9 mouse cellular contexts compared by ENCODE assay signal in the genomic region with DNA sequence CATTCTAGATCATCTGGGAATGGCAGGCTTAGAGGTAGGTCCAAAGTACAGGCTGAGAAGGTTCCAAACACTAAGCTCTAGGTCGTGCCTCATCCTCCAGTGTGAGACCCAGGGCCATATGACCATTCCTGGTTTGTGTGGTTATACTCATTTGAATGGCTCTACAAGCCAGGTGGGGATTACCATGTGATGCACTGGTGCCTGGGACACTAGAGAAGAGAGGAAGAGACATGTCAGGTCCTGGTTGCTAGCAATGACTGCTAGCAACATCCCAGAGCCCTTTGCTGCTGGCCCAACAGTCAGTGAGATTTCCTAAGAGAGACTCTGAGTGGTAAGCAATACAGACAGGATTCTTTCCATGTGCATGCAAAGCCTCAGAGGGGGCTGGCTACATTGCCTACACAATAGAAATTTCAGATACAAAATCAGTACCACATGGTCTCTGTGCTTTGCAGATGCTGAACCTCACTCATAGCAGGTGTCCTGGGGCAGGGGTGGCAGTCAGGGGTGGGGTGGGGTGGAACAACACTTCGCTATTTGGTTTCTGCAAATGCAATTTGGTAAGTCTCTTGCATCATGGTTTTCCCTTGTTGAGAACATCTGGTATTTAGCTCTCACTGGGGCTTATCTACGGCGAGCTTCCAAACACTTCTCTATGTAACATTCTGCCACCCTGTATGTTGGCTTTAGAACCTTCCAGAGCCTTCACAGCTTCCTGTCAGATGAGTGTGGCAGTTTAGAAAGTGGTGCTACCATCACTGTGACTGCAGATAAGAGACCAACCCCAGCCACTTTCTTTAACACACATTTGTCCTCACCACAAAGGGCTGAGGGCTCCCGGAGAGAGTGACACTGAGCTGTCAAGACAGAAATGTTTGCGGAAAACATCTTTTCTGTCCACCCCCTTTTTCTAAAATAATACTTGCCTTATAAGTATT.
DNase-seq lines count a peak whose midpoint lies in the region; ATAC-seq and TF ChIP-seq lines count a peak whose summit lies in the region.
"Had no signal": no experiment of that assay in that cellular context is flagged by ENCODE, and none has a peak within 500 bp of the region (broad histone marks: within the 10 kb centered on the region; RNA-seq: fewer than 3 reads in every experiment).

No protein-coding gene starts in this region.

- peak; percentile 84 for TF ChIP-seq EP300 in liver, postnatal 0 days (IDR thresholded peaks at IDR 0.05; ENCODE audit: low read depth)

- no peaks in the 10 kb centered on the region for H3K27me3 ChIP-seq in lung, embryonic 14.5 days (ENCODE audit: insufficient read depth, low read length)
- no peaks in the 10 kb centered on the region; the same call in 1 of the 2 replicates for H3K27me3 ChIP-seq in embryonic facial prominence, embryonic 13.5 days
- no peaks in the 10 kb centered on the region for H3K27me3 ChIP-seq in liver, postnatal 0 days (ENCODE audit: insufficient read depth, low read length)
- H3K27me3 ChIP-seq: hindbrain, embryonic 15.5 days; Patski had no signal

- H3K9ac ChIP-seq in lung, embryonic 14.5 days, result no peak overlapping the region
- H3K9ac ChIP-seq in embryonic facial prominence, embryonic 13.5 days, result no peak overlapping the region
- H3K9ac ChIP-seq in liver, postnatal 0 days (replicated peaks), result no peak overlapping the region
- H3K9ac ChIP-seq: hindbrain, embryonic 15.5 days had no signal

- no peak for TF ChIP-seq CTCF in lung, embryonic 14.5 days (IDR thresholded peaks at IDR 0.05; ENCODE audit: low read depth)
- TF ChIP-seq CTCF in liver, postnatal 0 days (IDR thresholded peaks at IDR 0.05; ENCODE audit: low read depth), result no peak

- no peak overlapping the region for H3K4me3 ChIP-seq in lung, embryonic 14.5 days (ENCODE audit: low read depth, low read length)
- H3K4me3 ChIP-seq in embryonic facial prominence, embryonic 13.5 days, result no peak overlapping the region
- no peak overlapping the region for H3K4me3 ChIP-seq in liver, postnatal 0 days (ENCODE audit: low read depth, low read length)
- H3K4me3 ChIP-seq: hindbrain, embryonic 15.5 days had no signal

- no peak overlapping the region for H3K4me2 ChIP-seq in lung, embryonic 14.5 days
- H3K4me2 ChIP-seq in embryonic facial prominence, embryonic 13.5 days, result no peak overlapping the region
- no peak overlapping the region for H3K4me2 ChIP-seq in liver, postnatal 0 days (ENCODE audit: low read depth, low read length)
- H3K4me2 ChIP-seq: hindbrain, embryonic 15.5 days had no signal

- 0 out of 2 replicates have a peak overlapping the region, but pooled peaks have one; percentile 8 for H3K27ac ChIP-seq in lung, embryonic 14.5 days (ENCODE audit: low read depth)
- H3K27ac ChIP-seq in embryonic facial prominence, embryonic 13.5 days, result peak overlapping the region; percentile 33; the same call in 1 of the 2 replicates
- peak overlapping the region; percentile 31 for H3K27ac ChIP-seq in liver, postnatal 0 days (ENCODE audit: low read depth)
- H3K27ac ChIP-seq: hindbrain, embryonic 15.5 days had no signal

- peaks cover 15% of the 10 kb centered on the region for H3K4me1 ChIP-seq in lung, embryonic 14.5 days (ENCODE audit: insufficient read depth)
- H3K4me1 ChIP-seq in embryonic facial prominence, embryonic 13.5 days, result peaks cover 50% of the 10 kb centered on the region
- H3K4me1 ChIP-seq in liver, postnatal 0 days (ENCODE audit: insufficient read depth), result peaks cover 28% of the 10 kb centered on the region

- H3K36me3 ChIP-seq in lung, embryonic 14.5 days (ENCODE audit: insufficient read depth), result no peaks in the 10 kb centered on the region
- H3K36me3 ChIP-seq in embryonic facial prominence, embryonic 13.5 days, result no peaks in the 10 kb centered on the region
- H3K36me3 ChIP-seq in liver, postnatal 0 days (replicated peaks; ENCODE audit: insufficient read depth, low read length), result no peaks in the 10 kb centered on the region
- H3K36me3 ChIP-seq: hindbrain, embryonic 15.5 days had no signal

- DNase-seq in lung, embryonic 14.5 days, result no peak
- DNase-seq in lung, postnatal 36 days, result no peak
- peak; percentile 26 for DNase-seq in liver, postnatal 0 days
- DNase-seq in kidney, postnatal 36 days, result no peak
- DNase-seq in retina, embryonic 14.5 days (ENCODE audit: low spot score), result no peak
- DNase-seq in layer of hippocampus, adult 9-10 months (ENCODE audit: low spot score), result no peak

- WGBS in lung, embryonic 14.5 days, result 55% methylated on average over 6 of the region's 6 CpGs
- 45% methylated on average over 6 of the region's 6 CpGs for WGBS in embryonic facial prominence, embryonic 13.5 days
- WGBS in liver, postnatal 0 days (ENCODE audit: insufficient replicate concordance), result 27% methylated on average over 6 of the region's 6 CpGs

- no peak for ATAC-seq in lung, embryonic 14.5 days (ENCODE audit: insufficient read depth)
- ATAC-seq in embryonic facial prominence, embryonic 13.5 days (ENCODE audit: insufficient number of reproducible peaks, insufficient read depth, low FRiP score, low TSS enrichment, low read depth), result no peak
- ATAC-seq in liver, postnatal 0 days, result peak; percentile 86
- ATAC-seq: Patski had no signal

- H3K9me3 ChIP-seq in lung, embryonic 14.5 days (ENCODE audit: low read depth, low read length), result no peaks in the 10 kb centered on the region
- H3K9me3 ChIP-seq in embryonic facial prominence, embryonic 13.5 days, result no peaks in the 10 kb centered on the region
- peaks cover 3% of the 10 kb centered on the region; the same call in 1 of the 2 replicates for H3K9me3 ChIP-seq in liver, postnatal 0 days (ENCODE audit: low read length)
- H3K9me3 ChIP-seq: hindbrain, embryonic 15.5 days had no signal
